Mouse (Mus musculus): ENCODE data around the gene Gse1. TPM values are rescaled to one million over a fixed set of nuclear protein-coding genes. Genes with fewer than 3 reads are reported as not detected.
A peak's percentile ranks its signal among the peaks of the same experiment; 100 is the strongest.

The Gse1 gene
- total RNA-seq (2021), result 100 to 1,000 TPM; 146 to 158 TPM
- long read RNA-seq, experiment 1, full-length matches to known transcripts, result 3 of 50 reads
- long read RNA-seq, experiment 1, partial matches to known transcripts, result 20 of 50 reads
- long read RNA-seq, experiment 1, other reads (novel, unspliced or antisense), result 27 of 50 reads
- long read RNA-seq, experiment 2, full-length matches to known transcripts, result 1 of 63 reads
- long read RNA-seq, experiment 2, partial matches to known transcripts, result 20 of 63 reads
- long read RNA-seq, experiment 2, other reads (novel, unspliced or antisense), result 42 of 63 reads

- peak within 1 kb of the TSS; percentile 73; the same call in 1 of the 2 replicates for H3K27ac ChIP-seq
- peak within 1 kb of the TSS; percentile 56 for H3K4me3 ChIP-seq
- no peak for TF ChIP-seq CTCF (conservative IDR thresholded peaks at IDR 0.05)
- peak; percentile 61 to 82 for DNase-seq (ENCODE audit: low spot score in 2 of 2)
Measured at GRCm38 (mm10) chr8:120227891-120228591, at the start of gene Gse1. Gse1 (plus strand) TSS chr8:120228456.

DNA sequence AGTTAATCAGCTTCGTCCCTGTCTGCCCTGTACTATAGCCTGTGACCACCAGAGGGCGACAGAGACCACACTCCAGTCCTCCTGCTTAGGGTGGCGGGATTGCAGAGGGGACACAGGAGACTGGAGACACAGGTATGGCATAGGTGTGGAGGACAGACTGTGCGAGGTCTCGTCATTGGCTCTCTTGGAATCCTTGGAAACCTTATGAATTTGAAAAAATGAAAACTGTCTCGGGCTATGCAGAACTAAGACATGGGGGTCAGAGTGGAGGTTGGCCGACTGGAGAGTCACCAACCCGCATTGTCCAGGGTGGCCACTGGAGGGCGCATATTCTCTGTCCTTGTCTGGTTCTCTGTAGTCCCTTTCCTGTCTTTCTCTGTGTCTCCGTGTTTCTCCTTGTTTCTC lies 49.2 kb upstream of the Gse1 start:
- Histone ChIP-seq H3K27ac (no peak overlapping the region), H3K4me3 (no peak overlapping the region; the same call in 1 of the 2 replicates)
- peak; percentile 93 for TF ChIP-seq CTCF (conservative IDR thresholded peaks at IDR 0.05)

DNA sequence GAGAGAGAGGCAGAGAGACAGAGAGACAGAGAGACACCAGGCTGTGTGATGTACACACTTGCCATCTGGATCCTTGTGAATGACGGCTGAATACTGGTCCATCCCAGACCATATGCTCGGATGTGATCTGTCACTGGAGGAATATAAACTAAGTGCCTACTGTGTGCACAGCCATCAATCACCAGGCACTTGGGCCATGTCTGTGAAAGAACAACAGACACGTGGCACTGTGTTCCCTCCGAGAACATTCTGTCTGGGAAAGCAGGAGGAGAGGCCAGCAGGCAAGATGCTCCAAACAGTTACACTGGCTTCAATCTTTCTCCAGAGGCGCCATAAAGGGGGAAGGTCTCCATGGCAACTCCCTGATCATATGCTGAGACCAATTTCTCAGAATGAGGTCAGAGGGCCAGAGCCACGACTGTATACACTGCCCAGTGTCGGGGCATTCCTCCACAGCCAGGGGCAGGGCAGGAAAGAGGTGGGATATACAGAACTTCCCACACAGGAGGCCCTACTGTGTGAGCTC lies 47.7 kb upstream of the Gse1 start:
- TF ChIP-seq CTCF (conservative IDR thresholded peaks at IDR 0.05), result no peak
- no peak overlapping the region for H3K27ac ChIP-seq
- no peak overlapping the region for H3K4me3 ChIP-seq
- DNase-seq (ENCODE audit: low spot score in 2 of 2), result no peak

More for the DNA sequence above, 49.2 kb upstream of the Gse1 start:
- peak; percentile 83 to 96 for DNase-seq (ENCODE audit: low spot score in 2 of 2)

DNA sequence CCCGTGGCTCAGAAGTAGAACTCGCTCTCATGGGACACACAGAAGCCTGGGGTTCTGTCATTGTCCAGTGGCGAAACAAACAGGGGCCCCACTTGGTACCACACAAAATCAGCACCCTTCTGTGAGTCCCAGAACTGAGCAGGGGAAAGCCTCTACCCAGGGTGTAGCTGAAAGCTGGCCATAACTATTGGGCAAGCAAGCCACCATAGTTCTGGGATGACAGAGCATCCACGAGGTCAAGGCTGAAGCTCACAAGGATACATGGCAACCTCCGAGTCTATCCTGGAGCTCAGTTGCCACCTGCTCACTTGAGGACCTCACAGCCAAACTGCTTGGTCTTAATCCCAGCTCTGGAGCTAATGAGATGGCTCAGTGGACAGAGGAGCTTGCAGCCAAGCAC lies 47.0 kb upstream of the Gse1 start:
- no peak overlapping the region for H3K4me3 ChIP-seq
- TF ChIP-seq CTCF (conservative IDR thresholded peaks at IDR 0.05), result no peak

GRCm38 (mm10) chr8:120181861-120182414 lies 46.3 kb upstream of the Gse1 start:
- peak; percentile 31 for TF ChIP-seq CTCF (conservative IDR thresholded peaks at IDR 0.05)
- DNase-seq (ENCODE audit: low spot score in 2 of 2), result no peak
- Histone ChIP-seq H3K4me3 (no peak overlapping the region), H3K27ac (no peak overlapping the region)

More for the DNA sequence above, 47.0 kb upstream of the Gse1 start:
- no peak for DNase-seq (ENCODE audit: low spot score in 2 of 2)
- no peak overlapping the region for H3K27ac ChIP-seq

DNA sequence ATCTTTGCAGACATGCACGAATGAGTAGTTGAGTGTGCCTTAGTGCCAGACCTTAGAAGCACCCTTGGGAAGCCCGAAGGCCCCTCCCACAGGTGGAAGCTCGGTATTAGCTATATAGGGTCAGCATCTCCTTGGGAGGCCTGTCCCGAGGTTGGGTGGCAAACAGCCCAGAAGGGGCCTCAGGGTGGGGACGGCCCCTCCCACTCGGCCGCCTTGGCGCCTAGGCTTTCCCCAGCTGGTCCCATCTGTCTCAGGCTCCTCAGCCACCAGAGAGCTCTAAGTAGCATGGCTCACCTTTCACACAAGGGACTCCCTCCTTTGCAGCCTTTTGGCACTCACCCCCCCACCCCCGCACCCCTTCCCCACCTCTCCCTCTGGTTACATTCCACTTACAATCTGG lies 43.9 kb upstream of the Gse1 start:
- no peak for DNase-seq (ENCODE audit: low spot score in 2 of 2)
- TF ChIP-seq CTCF (conservative IDR thresholded peaks at IDR 0.05), result no peak
- Histone ChIP-seq H3K27ac (no peak overlapping the region), H3K4me3 (no peak overlapping the region)

- TF ChIP-seq CTCF (conservative IDR thresholded peaks at IDR 0.05), result no peak
- no peak overlapping the region; the same call in 1 of the 2 replicates for H3K27ac ChIP-seq
- no peak for DNase-seq (ENCODE audit: low spot score in 2 of 2)
- no peak overlapping the region for H3K4me3 ChIP-seq
Measured at GRCm38 (mm10) chr8:120184850-120185792, 43.1 kb upstream of the Gse1 start.

DNA sequence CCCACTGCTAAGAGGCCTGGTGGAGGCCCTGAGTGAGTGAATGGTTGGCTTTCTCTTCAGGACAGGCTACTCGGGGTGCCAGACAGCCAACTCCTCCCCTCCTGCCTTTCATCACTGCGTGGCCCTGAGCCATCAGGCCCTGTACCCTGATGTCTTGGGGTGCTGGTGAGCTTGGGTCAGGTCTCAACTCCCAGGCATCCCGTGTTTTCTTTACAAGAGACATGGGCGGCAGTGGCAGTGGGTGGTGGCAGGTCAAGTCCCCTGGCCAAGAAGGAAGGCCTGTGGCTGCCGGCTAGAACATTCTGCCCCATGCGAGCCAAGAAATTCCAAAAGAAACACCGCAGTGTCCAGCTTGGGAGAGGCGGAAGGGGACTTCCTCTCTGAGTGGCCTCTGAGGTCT lies 41.8 kb upstream of the Gse1 start:
- no peak for TF ChIP-seq CTCF (conservative IDR thresholded peaks at IDR 0.05)
- Histone ChIP-seq H3K4me3 (no peak overlapping the region), H3K27ac (peak overlapping the region; percentile 55; the same call in 1 of the 2 replicates)
- DNase-seq (ENCODE audit: low spot score in 2 of 2), result no peak

DNA sequence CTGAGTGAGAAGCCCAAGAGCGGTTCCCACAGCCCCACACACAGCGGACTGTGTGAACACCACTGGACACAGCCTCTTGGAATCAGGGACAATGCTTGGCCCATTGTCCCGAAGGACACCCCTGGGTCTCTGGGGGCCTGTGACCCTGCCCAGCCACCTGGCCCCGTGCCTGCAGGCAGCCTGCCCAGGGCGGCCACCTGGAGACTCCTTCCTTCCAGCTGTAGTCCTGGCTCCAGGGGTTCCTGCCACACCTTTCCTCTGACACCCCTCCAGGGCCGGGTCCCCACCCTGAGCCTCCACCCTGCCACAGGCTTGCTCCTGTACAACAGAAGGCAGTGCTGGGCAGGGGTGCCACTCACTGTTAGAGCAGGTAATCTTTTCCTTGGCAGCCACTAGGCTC lies 39.7 kb upstream of the Gse1 start:
- TF ChIP-seq CTCF (conservative IDR thresholded peaks at IDR 0.05), result no peak
- DNase-seq (ENCODE audit: low spot score in 2 of 2), result no peak
- Histone ChIP-seq H3K27ac (no peak overlapping the region), H3K4me3 (no peak overlapping the region)

DNA sequence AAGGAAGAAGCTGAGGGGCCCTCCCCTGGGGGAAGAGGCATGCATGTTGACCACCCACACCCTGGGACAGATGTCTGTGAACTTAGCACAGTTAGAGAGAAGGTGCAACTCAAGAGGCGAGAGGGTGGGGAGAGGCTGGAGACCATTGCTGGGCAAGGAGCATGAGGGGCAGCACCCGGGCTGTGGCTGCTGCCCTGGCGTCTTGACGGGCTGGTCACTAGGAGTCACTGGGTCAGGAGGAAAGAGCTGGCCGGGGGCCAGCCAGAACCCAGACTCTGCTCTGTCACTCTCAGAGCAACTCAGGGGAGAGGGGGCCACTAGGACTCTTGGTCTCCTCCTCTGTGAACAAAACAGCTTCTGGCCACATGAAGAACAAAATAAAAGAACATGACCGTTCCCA lies 38.8 kb upstream of the Gse1 start:
- TF ChIP-seq CTCF (conservative IDR thresholded peaks at IDR 0.05), result no peak
- no peak overlapping the region for H3K27ac ChIP-seq
- no peak for DNase-seq (ENCODE audit: low spot score in 2 of 2)
- no peak overlapping the region for H3K4me3 ChIP-seq

GRCm38 (mm10) chr8:120190107-120190809 lies 38.0 kb upstream of the Gse1 start:
- DNase-seq (ENCODE audit: low spot score in 2 of 2), result no peak
- Histone ChIP-seq H3K27ac (peak overlapping the region; percentile 93), H3K4me3 (peak overlapping the region; percentile 12; the same call in 1 of the 2 replicates)
- no peak for TF ChIP-seq CTCF (conservative IDR thresholded peaks at IDR 0.05)
